Mouse (Mus musculus): Measurements from ENCODE around the gene Reep3. TPM values are rescaled to one million over a fixed set of nuclear protein-coding genes. Genes with fewer than 3 reads are reported as not detected.
A peak's percentile ranks its signal among the peaks of the same experiment; 100 is the strongest.
"Not testable (repeated sequence)": the region's sequence is repeated elsewhere in the genome, so short reads cannot be mapped to it uniquely, and the experiment has no call there.

The Reep3 gene
- polyA plus RNA-seq, 1 experiment from 2014 or later, result 31.7 TPM

GRCm38 (mm10) chr10:67120640-67121039 lies 23.9 kb upstream of the Reep3 start:
- H3K4me3 ChIP-seq, result no peak overlapping the region
- 65% methylated on average over 2 of the region's 2 CpGs for WGBS
- no peak for DNase-seq (ENCODE audit: low spot score)
- peaks cover 30% of the 10 kb centered on the region for H3K4me1 ChIP-seq
- H3K36me3 ChIP-seq, result no peaks in the 10 kb centered on the region
- no peak overlapping the region for H3K27ac ChIP-seq (replicated peaks)
- H3K27me3 ChIP-seq (ENCODE audit: low read depth, poor library complexity, severe bottlenecking), result no peaks in the 10 kb centered on the region
- no peaks in the 10 kb centered on the region for H3K9me3 ChIP-seq (replicated peaks)

- H3K36me3 ChIP-seq, result no peaks in the 10 kb centered on the region
- WGBS, result 68% methylated on average over 4 of the region's 4 CpGs
- H3K9me3 ChIP-seq (replicated peaks), result no peaks in the 10 kb centered on the region
- no peak overlapping the region for H3K4me3 ChIP-seq
- no peak for DNase-seq (ENCODE audit: low spot score)
- no peaks in the 10 kb centered on the region for H3K27me3 ChIP-seq (ENCODE audit: low read depth, poor library complexity, severe bottlenecking)
- H3K27ac ChIP-seq (replicated peaks), result no peak overlapping the region
- H3K4me1 ChIP-seq, result peaks cover 30% of the 10 kb centered on the region
Observed at GRCm38 (mm10) chr10:67120180-67120579, 23.4 kb upstream of the Reep3 start.

GRCm38 (mm10) chr10:67119291-67119690 lies 22.5 kb upstream of the Reep3 start:
- WGBS, result 72% methylated on average over 7 of the region's 7 CpGs
- Histone ChIP-seq H3K27ac (replicated peaks) (no peak overlapping the region), H3K4me1 (peaks cover 29% of the 10 kb centered on the region), H3K4me3 (no peak overlapping the region), H3K9me3 (replicated peaks) (no peaks in the 10 kb centered on the region), H3K27me3 (ENCODE audit: low read depth, poor library complexity, severe bottlenecking) (no peaks in the 10 kb centered on the region), H3K36me3 (peaks cover 4% of the 10 kb centered on the region; the same call in 1 of the 2 replicates)
- no peak for DNase-seq (ENCODE audit: low spot score)

- no peak for DNase-seq (ENCODE audit: low spot score)
- no peak overlapping the region for H3K4me3 ChIP-seq
- peaks cover 31% of the 10 kb centered on the region for H3K4me1 ChIP-seq
- no peak overlapping the region for H3K27ac ChIP-seq (replicated peaks)
- no peaks in the 10 kb centered on the region for H3K27me3 ChIP-seq (ENCODE audit: low read depth, poor library complexity, severe bottlenecking)
- peaks cover 6% of the 10 kb centered on the region; the same call in 1 of the 2 replicates for H3K36me3 ChIP-seq
- H3K9me3 ChIP-seq (replicated peaks), result no peaks in the 10 kb centered on the region
- 86% methylated on average over 8 of the region's 8 CpGs for WGBS
Observed at GRCm38 (mm10) chr10:67116251-67116650, 19.5 kb upstream of the Reep3 start.

GRCm38 (mm10) chr10:67115666-67116091 lies 18.9 kb upstream of the Reep3 start:
- H3K4me3 ChIP-seq, result no peak overlapping the region
- peaks cover 37% of the 10 kb centered on the region for H3K4me1 ChIP-seq
- H3K36me3 ChIP-seq, result peaks cover 6% of the 10 kb centered on the region; the same call in 1 of the 2 replicates
- H3K9me3 ChIP-seq (replicated peaks), result no peaks in the 10 kb centered on the region
- no peak for DNase-seq (ENCODE audit: low spot score)
- peak overlapping the region; percentile 52; the same call in 1 of the 2 replicates for H3K27ac ChIP-seq (replicated peaks)
- 43% methylated on average over 5 of the region's 5 CpGs for WGBS
- H3K27me3 ChIP-seq (ENCODE audit: low read depth, poor library complexity, severe bottlenecking), result no peaks in the 10 kb centered on the region

GRCm38 (mm10) chr10:67115115-67115514 lies 18.4 kb upstream of the Reep3 start:
- Histone ChIP-seq H3K4me1 (peaks cover 36% of the 10 kb centered on the region), H3K9me3 (replicated peaks) (no peaks in the 10 kb centered on the region), H3K27ac (replicated peaks) (0 out of 2 replicates have a peak overlapping the region, but pooled peaks have one; percentile 33), H3K4me3 (no peak overlapping the region), H3K27me3 (ENCODE audit: low read depth, poor library complexity, severe bottlenecking) (no peaks in the 10 kb centered on the region), H3K36me3 (peaks cover 6% of the 10 kb centered on the region; the same call in 1 of the 2 replicates)
- 37% methylated on average over 6 of the region's 6 CpGs for WGBS
- DNase-seq (ENCODE audit: low spot score), result no peak

- Histone ChIP-seq H3K4me1 (peaks cover 35% of the 10 kb centered on the region), H3K9me3 (replicated peaks) (no peaks in the 10 kb centered on the region), H3K4me3 (no peak overlapping the region), H3K36me3 (peaks cover 8% of the 10 kb centered on the region; the same call in 1 of the 2 replicates), H3K27ac (replicated peaks) (no peak overlapping the region), H3K27me3 (ENCODE audit: low read depth, poor library complexity, severe bottlenecking) (no peaks in the 10 kb centered on the region)
- 91% methylated on average over 11 of the region's 11 CpGs for WGBS
- DNase-seq (ENCODE audit: low spot score), result no peak
Observed at GRCm38 (mm10) chr10:67113833-67114232, 17.1 kb upstream of the Reep3 start.

- not testable (repeated sequence) for H3K27ac ChIP-seq (replicated peaks); H3K4me3 ChIP-seq; H3K9me3 ChIP-seq (replicated peaks); H3K27me3 ChIP-seq (ENCODE audit: low read depth, poor library complexity, severe bottlenecking); DNase-seq (ENCODE audit: low spot score)
- Histone ChIP-seq H3K4me1 (peaks cover 40% of the 10 kb centered on the region), H3K36me3 (peaks cover 10% of the 10 kb centered on the region)
- WGBS, result 90% methylated on average over 5 of the region's 5 CpGs
Observed at GRCm38 (mm10) chr10:67112967-67113366, 16.2 kb upstream of the Reep3 start.

- H3K4me1 ChIP-seq, result peaks cover 51% of the 10 kb centered on the region
Observed at GRCm38 (mm10) chr10:67111799-67112177, 15.0 kb upstream of the Reep3 start.

GRCm38 (mm10) chr10:67111044-67111798 lies 14.5 kb upstream of the Reep3 start:
- no peak overlapping the region for H3K27ac ChIP-seq (replicated peaks)
- H3K27me3 ChIP-seq (ENCODE audit: low read depth, poor library complexity, severe bottlenecking), result no peaks in the 10 kb centered on the region
- no peak overlapping the region for H3K4me3 ChIP-seq
- 88% methylated on average over 14 of the region's 14 CpGs for WGBS
- DNase-seq (ENCODE audit: low spot score), result no peak
- H3K9me3 ChIP-seq (replicated peaks), result no peaks in the 10 kb centered on the region
- H3K36me3 ChIP-seq, result peaks cover 16% of the 10 kb centered on the region
- H3K4me1 ChIP-seq, result peaks cover 55% of the 10 kb centered on the region

More at GRCm38 (mm10) chr10:67111799-67112177, 15.0 kb upstream of the Reep3 start:
- Histone ChIP-seq H3K36me3 (peaks cover 16% of the 10 kb centered on the region), H3K27me3 (ENCODE audit: low read depth, poor library complexity, severe bottlenecking) (no peaks in the 10 kb centered on the region), H3K4me3 (no peak overlapping the region), H3K9me3 (replicated peaks) (no peaks in the 10 kb centered on the region), H3K27ac (replicated peaks) (no peak overlapping the region)
- 88% methylated on average over 5 of the region's 5 CpGs for WGBS
- DNase-seq (ENCODE audit: low spot score), result no peak

- no peak for DNase-seq (ENCODE audit: low spot score)
- H3K27ac ChIP-seq (replicated peaks), result no peak overlapping the region
- H3K36me3 ChIP-seq, result peaks cover 15% of the 10 kb centered on the region
- no peak overlapping the region for H3K4me3 ChIP-seq
- H3K27me3 ChIP-seq (ENCODE audit: low read depth, poor library complexity, severe bottlenecking), result no peaks in the 10 kb centered on the region
- H3K4me1 ChIP-seq, result peaks cover 57% of the 10 kb centered on the region
- no peaks in the 10 kb centered on the region for H3K9me3 ChIP-seq (replicated peaks)
- WGBS, result 83% methylated on average over 5 of the region's 5 CpGs
Observed at GRCm38 (mm10) chr10:67109635-67110034, 12.9 kb upstream of the Reep3 start.

GRCm38 (mm10) chr10:67108096-67108495 lies 11.4 kb upstream of the Reep3 start:
- Histone ChIP-seq H3K4me3 (no peak overlapping the region), H3K9me3 (replicated peaks) (no peaks in the 10 kb centered on the region), H3K27ac (replicated peaks) (no peak overlapping the region), H3K36me3 (peaks cover 9% of the 10 kb centered on the region), H3K4me1 (peaks cover 72% of the 10 kb centered on the region), H3K27me3 (ENCODE audit: low read depth, poor library complexity, severe bottlenecking) (no peaks in the 10 kb centered on the region)
- 85% methylated on average over 9 of the region's 9 CpGs for WGBS
- no peak for DNase-seq (ENCODE audit: low spot score)

GRCm38 (mm10) chr10:67107017-67107761 lies 10.4 kb upstream of the Reep3 start:
- H3K27ac ChIP-seq (replicated peaks), result no peak overlapping the region
- H3K4me3 ChIP-seq, result no peak overlapping the region
- no peaks in the 10 kb centered on the region for H3K9me3 ChIP-seq (replicated peaks)
- H3K36me3 ChIP-seq, result peaks cover 9% of the 10 kb centered on the region
- 87% methylated on average over 9 of the region's 9 CpGs for WGBS
- DNase-seq (ENCODE audit: low spot score), result no peak
- no peaks in the 10 kb centered on the region for H3K27me3 ChIP-seq (ENCODE audit: low read depth, poor library complexity, severe bottlenecking)
- peaks cover 80% of the 10 kb centered on the region for H3K4me1 ChIP-seq

Measured in midbrain, embryonic 10.5 days (tissue).